Mouse (Mus musculus) bone marrow, adult 2 months (tissue): ENCODE data around the gene Map4k4. TPM values are rescaled to one million over a fixed set of nuclear protein-coding genes. Genes with fewer than 3 reads are reported as not detected.

Experiments
- H3K27ac ChIP-seq: fragments of 200-500 bp; 2 replicates; pipeline ENCODE4 v1.5.1; 2012; ENCODE audit warnings: low read depth, mild to moderate bottlenecking, control low read depth, inconsistent platforms, low read length; ENCODE audit not compliant: control insufficient read depth, poor library complexity, insufficient read depth
- H3K4me1 ChIP-seq: fragments of 200-500 bp; 2 replicates; pipeline ENCODE4 v1.6.1; 2011; ENCODE audit warnings: low read length; ENCODE audit not compliant: control insufficient read depth, insufficient read depth
- H3K4me3 ChIP-seq: fragments of 200-500 bp; replicated peaks from 2 replicates; pipeline ENCODE3; 2011; ENCODE audit warnings: mild to moderate bottlenecking, low read depth, low read length, control low read depth; ENCODE audit not compliant: control insufficient read depth
- CTCF ChIP-seq: fragments of 200-500 bp; IDR thresholded peaks from 2 replicates; pipeline ENCODE4 v1.5.1; 2011; ENCODE audit warnings: low read length, control low read depth; ENCODE audit not compliant: control insufficient read depth, insufficient read depth
- POLR2A ChIP-seq: fragments of 200-500 bp; IDR thresholded peaks from 2 replicates; pipeline ENCODE4 v1.6.1; 2011; ENCODE audit warnings: low read depth, mild to moderate bottlenecking, control low read depth, low read length, borderline replicate concordance; ENCODE audit not compliant: control insufficient read depth
- WGBS: fragments of 180-500 bp; shearing (Covaris S2); methylation state at CpG from one replicate; pipeline ENCODE4 v1.1.7; 2018; 5-methylcytosine and 5-hydroxymethylcytosine counted together
- polyA plus RNA-seq: library from polyadenylated mRNA; stranded (reverse); fragments of >200 nt; gene quantifications from 2 replicates; pipeline ENCODE4 v1.2.4, GENCODE M21; 2011; ENCODE audit warnings: low replicate concordance; ENCODE audit not compliant: missing spikeins, insufficient read depth, insufficient read length

Gene Map4k4
- polyA plus RNA-seq, 1 experiment: 69.2 TPM

- no peak for TF ChIP-seq POLR2A
- no peak for TF ChIP-seq CTCF
Measured at GRCm38 (mm10) chr1:40022472-40023135, 121.9 kb downstream of the Map4k4 start.

GRCm38 (mm10) chr1:40023206-40023605, 122.5 kb downstream of the Map4k4 start:
- Histone ChIP-seq H3K4me1 (peaks cover 7% of the 10 kb centered on the region; the same call in 1 of the 2 replicates), H3K27ac (no peak overlapping the region), H3K4me3 (no peak overlapping the region)
- TF ChIP-seq POLR2A: no peak
- 91% methylated on average over 15 of the region's 15 CpGs for WGBS

More at GRCm38 (mm10) chr1:40022472-40023135, 121.9 kb downstream of the Map4k4 start:
- Histone ChIP-seq H3K4me1 (peaks cover 7% of the 10 kb centered on the region; the same call in 1 of the 2 replicates), H3K27ac (no peak overlapping the region), H3K4me3 (no peak overlapping the region)
- WGBS: 63% methylated on average over 9 of the region's 9 CpGs

- H3K4me3 ChIP-seq: no peak overlapping the region
- TF ChIP-seq POLR2A (no peak), CTCF (no peak)
- peaks cover 8% of the 10 kb centered on the region for H3K4me1 ChIP-seq
- H3K27ac ChIP-seq: no peak overlapping the region
- 49% methylated on average over 3 of the region's 3 CpGs for WGBS
Measured at GRCm38 (mm10) chr1:40023748-40024147, 123.0 kb downstream of the Map4k4 start.

- H3K4me1 ChIP-seq: peaks cover 10% of the 10 kb centered on the region
- TF ChIP-seq POLR2A (no peak), CTCF (no peak)
- 92% methylated on average over 27 of the region's 27 CpGs for WGBS
- H3K27ac ChIP-seq: no peak overlapping the region
- H3K4me3 ChIP-seq: no peak overlapping the region
Measured at GRCm38 (mm10) chr1:40024554-40025320, 124.0 kb downstream of the Map4k4 start.

GRCm38 (mm10) chr1:40025416-40025815, 124.7 kb downstream of the Map4k4 start:
- TF ChIP-seq CTCF: no peak
- TF ChIP-seq POLR2A: no peak
- H3K27ac ChIP-seq: no peak overlapping the region
- peaks cover 12% of the 10 kb centered on the region for H3K4me1 ChIP-seq
- H3K4me3 ChIP-seq: no peak overlapping the region
- WGBS: 89% methylated on average over 5 of the region's 5 CpGs

- H3K4me1 ChIP-seq: peaks cover 17% of the 10 kb centered on the region
- no peak overlapping the region for H3K27ac ChIP-seq
- H3K4me3 ChIP-seq: no peak overlapping the region
- TF ChIP-seq CTCF (no peak), POLR2A (no peak)
- 45% methylated on average over 7 of the region's 7 CpGs for WGBS
Measured at GRCm38 (mm10) chr1:40027116-40027620, 126.5 kb downstream of the Map4k4 start.

GRCm38 (mm10) chr1:40028207-40028998, 127.7 kb downstream of the Map4k4 start:
- Histone ChIP-seq H3K4me1 (peaks cover 12% of the 10 kb centered on the region), H3K4me3 (no peak overlapping the region), H3K27ac (no peak overlapping the region)
- TF ChIP-seq CTCF: no peak
- TF ChIP-seq POLR2A: no peak
- 81% methylated on average over 12 of the region's 12 CpGs for WGBS

GRCm38 (mm10) chr1:40029597-40029996, 128.9 kb downstream of the Map4k4 start:
- Histone ChIP-seq H3K4me3 (no peak overlapping the region), H3K27ac (no peak overlapping the region), H3K4me1 (peaks cover 14% of the 10 kb centered on the region)
- 88% methylated on average over 5 of the region's 5 CpGs for WGBS
- TF ChIP-seq CTCF (no peak), POLR2A (no peak)
